Mouse (Mus musculus): ENCODE results near the gene Prl4a1. TPM values are rescaled to one million over a fixed set of nuclear protein-coding genes. Genes with fewer than 3 reads are reported as not detected.

Gene Prl4a1
- not detected for total RNA-seq (2023)

GRCm38 (mm10) chr13:28015912-28016311, at the start of gene Prl4a1:
Gene Prl4a1, plus strand, starts transcription at chr13:28016212.

Other genes starting within 250 kb of the Prl4a1 start
- gene Prl7c1, start 235.4 kb upstream of the Prl4a1 start, total RNA-seq (2023), result not detected
- gene Prl2a1, start 214.6 kb upstream of the Prl4a1 start, total RNA-seq (2023), result not detected
- not detected for gene Prl2c1, start 166.9 kb upstream of the Prl4a1 start, total RNA-seq (2023)
- not detected for gene Prl5a1, start 126.3 kb downstream of the Prl4a1 start, total RNA-seq (2023)
- 280 TPM for gene Gm11361, start 241.3 kb downstream of the Prl4a1 start, total RNA-seq (2023)